Mouse (Mus musculus) adrenal gland, postnatal 4 days (tissue): Measurements from ENCODE around the gene Rpl12. TPM values are rescaled to one million over a fixed set of nuclear protein-coding genes. Genes with fewer than 3 reads are reported as not detected.
A peak's percentile ranks its signal among the peaks of the same experiment; 100 is the strongest.

Experiments used
- DNase-seq, 2 experiments: peaks; one replicate each; pipeline ENCODE4 v3.0.0; 2021 to 2022; ENCODE audit warnings: low spot score in 2 of 2, mixed read lengths in 2 of 2
- total RNA-seq, 2 experiments: library from RNA; stranded (reverse); gene quantifications; 2 replicates each; pipeline ENCODE4 v1.2.3; 2021

Gene Rpl12
- total RNA-seq, 2 experiments from 2014 or later: 274 to 283 TPM

GRCm38 (mm10) chr2:32939418-32939817 lies 21.9 kb upstream of the Rpl12 start:
- no peak for DNase-seq

GRCm38 (mm10) chr2:32940483-32940882 lies 20.9 kb upstream of the Rpl12 start:
- no peak for DNase-seq

- DNase-seq: no peak
Observed at GRCm38 (mm10) chr2:32947454-32947853, 13.9 kb upstream of the Rpl12 start.

- DNase-seq: no peak
Observed at GRCm38 (mm10) chr2:32954581-32954980, 6.8 kb upstream of the Rpl12 start.

- DNase-seq: no peak
Observed at GRCm38 (mm10) chr2:32957344-32957743, 4.0 kb upstream of the Rpl12 start.

- no peak for DNase-seq
Observed at GRCm38 (mm10) chr2:32960273-32960672, 1.1 kb upstream of the Rpl12 start.

- peak; percentile 10 to 24 for DNase-seq
Observed at GRCm38 (mm10) chr2:32962062-32962874, 909 bp downstream of the Rpl12 start.

- DNase-seq: no peak
Observed at GRCm38 (mm10) chr2:32962875-32963220, 1.5 kb downstream of the Rpl12 start.

GRCm38 (mm10) chr2:32963544-32963943 lies 2.2 kb downstream of the Rpl12 start:
- no peak for DNase-seq

- DNase-seq: no peak
Observed at GRCm38 (mm10) chr2:32963981-32964380, 2.6 kb downstream of the Rpl12 start.

- no peak for DNase-seq
Observed at GRCm38 (mm10) chr2:32964659-32965457, 3.5 kb downstream of the Rpl12 start.

GRCm38 (mm10) chr2:32965511-32966183 lies 4.3 kb downstream of the Rpl12 start:
- no peak for DNase-seq

GRCm38 (mm10) chr2:32966184-32966688 lies 4.9 kb downstream of the Rpl12 start:
- DNase-seq: no peak

- peak; percentile 47 to 64 for DNase-seq
Observed at GRCm38 (mm10) chr2:32966689-32967631, 5.6 kb downstream of the Rpl12 start.

- DNase-seq: no peak
Observed at GRCm38 (mm10) chr2:32968024-32968614, 6.8 kb downstream of the Rpl12 start.

GRCm38 (mm10) chr2:32969326-32969725 lies 8.0 kb downstream of the Rpl12 start:
- DNase-seq: no peak

- no peak for DNase-seq
Observed at GRCm38 (mm10) chr2:32971235-32971634, 9.9 kb downstream of the Rpl12 start.

GRCm38 (mm10) chr2:32974216-32974615 lies 12.9 kb downstream of the Rpl12 start:
- DNase-seq: no peak

- DNase-seq: no peak
Observed at GRCm38 (mm10) chr2:32977114-32977513, 15.8 kb downstream of the Rpl12 start.

GRCm38 (mm10) chr2:32978675-32979074 lies 17.3 kb downstream of the Rpl12 start:
- no peak for DNase-seq
